In genomic region chr13:97064844-97065621, GRCm38 (mm10) we compare ENCODE assay signal across 17 mouse cellular contexts. TPM values are rescaled to one million over a fixed set of nuclear protein-coding genes. Genes with fewer than 3 reads are reported as not detected.
DNase-seq lines count a peak whose midpoint lies in the region; ATAC-seq lines count a peak whose summit lies in the region.
"Not testable (repeated sequence)": the region's sequence is repeated elsewhere in the genome, so short reads cannot be mapped to it uniquely, and the experiment has no call there.
"Had no signal": no experiment of that assay in that cellular context is flagged by ENCODE, and none has a peak within 500 bp of the region (broad histone marks: within the 10 kb centered on the region; RNA-seq: fewer than 3 reads in every experiment).

No protein-coding gene starts in this region.

- H3K9ac ChIP-seq in ES-E14 (ENCODE audit: insufficient read depth, low read depth, low read length, poor library complexity, severe bottlenecking): peak overlapping the region; percentile 79
- H3K9ac ChIP-seq in heart, embryonic 13.5 days; intestine, embryonic 15.5 days; neural tube, embryonic 15.5 days (replicated peaks): not testable (repeated sequence)
- peak overlapping the region; percentile 67 for H3K9ac ChIP-seq in liver, embryonic 12.5 days

- not testable (repeated sequence) for H3K9me3 ChIP-seq in ES-E14 (ENCODE audit: control insufficient read depth, insufficient read depth, low read depth, low read length); forebrain, embryonic 10.5 days; heart, embryonic 13.5 days; intestine, embryonic 15.5 days; liver, embryonic 12.5 days (replicated peaks); neural tube, embryonic 15.5 days (replicated peaks)

- in situ Hi-C loops in ES-E14 (cut with MboI; ENCODE audit: low sequenced_read_pairs in 2 of 2, unreplicated experiment in 2 of 2): not testable (repeated sequence)

- H3K36me3 ChIP-seq in ES-E14 (ENCODE audit: control insufficient read depth, insufficient read depth, low read length, poor library complexity, severe bottlenecking); forebrain, embryonic 10.5 days (replicated peaks); heart, embryonic 13.5 days; intestine, embryonic 15.5 days; liver, embryonic 12.5 days; neural tube, embryonic 15.5 days: not testable (repeated sequence)

- peak overlapping the region; percentile 28 for H3K4me2 ChIP-seq in heart, embryonic 13.5 days
- not testable (repeated sequence) for H3K4me2 ChIP-seq in intestine, embryonic 15.5 days (replicated peaks)
- peak overlapping the region; percentile 68 for H3K4me2 ChIP-seq in liver, embryonic 12.5 days
- peak overlapping the region; percentile 37 for H3K4me2 ChIP-seq in neural tube, embryonic 15.5 days

- peak overlapping the region; percentile 85 for H3K27ac ChIP-seq in ES-E14 (ENCODE audit: insufficient read depth, low read depth, low read length, poor library complexity, severe bottlenecking)
- H3K27ac ChIP-seq in forebrain, embryonic 10.5 days: peak overlapping the region; percentile 76
- not testable (repeated sequence) for H3K27ac ChIP-seq in heart, embryonic 13.5 days (replicated peaks); intestine, embryonic 15.5 days; neural tube, embryonic 15.5 days (replicated peaks)
- peak overlapping the region; percentile 80 for H3K27ac ChIP-seq in liver, embryonic 12.5 days

- H3K4me1 ChIP-seq in ES-E14 (ENCODE audit: control insufficient read depth in 2 of 2, insufficient read depth in 2 of 2, low read length in 2 of 2, poor library complexity in 1 of 2): peaks cover 12 to 13% of the 10 kb centered on the region in 2 experiments
- H3K4me1 ChIP-seq in forebrain, embryonic 10.5 days: peaks cover 38% of the 10 kb centered on the region
- peaks cover 19% of the 10 kb centered on the region for H3K4me1 ChIP-seq in heart, embryonic 13.5 days
- not testable (repeated sequence) for H3K4me1 ChIP-seq in intestine, embryonic 15.5 days (replicated peaks); neural tube, embryonic 15.5 days
- peaks cover 83% of the 10 kb centered on the region for H3K4me1 ChIP-seq in liver, embryonic 12.5 days

- WGBS in forebrain, embryonic 10.5 days: 49% methylated on average over 18 of the region's 18 CpGs
- 39% methylated on average over 18 of the region's 18 CpGs for WGBS in heart, embryonic 13.5 days
- 50% methylated on average over 18 of the region's 18 CpGs for WGBS in intestine, embryonic 15.5 days
- 26% methylated on average over 18 of the region's 18 CpGs for WGBS in liver, embryonic 12.5 days (ENCODE audit: insufficient replicate concordance)
- 42% methylated on average over 18 of the region's 18 CpGs for WGBS in neural tube, embryonic 15.5 days

- H3K4me3 ChIP-seq in ES-E14 (ENCODE audit: insufficient read depth in 1 of 2, low read depth in 1 of 2, low read length in 2 of 2, poor library complexity in 1 of 2, severe bottlenecking in 1 of 2): peak overlapping the region; percentile 38 to 56; a peak in 3 of 4 replicates
- H3K4me3 ChIP-seq in forebrain, embryonic 10.5 days: peak overlapping the region; percentile 12; the same call in 1 of the 2 replicates
- H3K4me3 ChIP-seq in heart, embryonic 13.5 days; intestine, embryonic 15.5 days (replicated peaks); neural tube, embryonic 15.5 days (replicated peaks): not testable (repeated sequence)
- peak overlapping the region; percentile 30 for H3K4me3 ChIP-seq in liver, embryonic 12.5 days

- H3K27me3 ChIP-seq in forebrain, embryonic 10.5 days (ENCODE audit: poor library complexity, severe bottlenecking): peaks cover 44% of the 10 kb centered on the region
- H3K27me3 ChIP-seq in heart, embryonic 13.5 days (replicated peaks): peaks cover 14% of the 10 kb centered on the region
- H3K27me3 ChIP-seq in intestine, embryonic 15.5 days (replicated peaks); liver, embryonic 12.5 days (replicated peaks); neural tube, embryonic 15.5 days (replicated peaks): not testable (repeated sequence)

- ATAC-seq in heart, embryonic 13.5 days (ENCODE audit: extremely low read depth, insufficient number of reproducible peaks, low FRiP score, low TSS enrichment); neural tube, embryonic 15.5 days (ENCODE audit: low FRiP score): not testable (repeated sequence)
- peak; percentile 52; the same call in 1 of the 2 replicates for ATAC-seq in intestine, embryonic 15.5 days
- ATAC-seq in liver, embryonic 12.5 days: peak; percentile 42

- not testable (repeated sequence) for DNase-seq in ES-E14 (ENCODE audit: low read depth, low spot score); forebrain, embryonic 10.5 days (ENCODE audit: extremely low spot score, low spot score)
- peak; percentile 11 for DNase-seq in lung, postnatal 36 days

RNA-seq across cellular contexts. Expression of gene Fam169a, which starts 2.1 kb away (rescaled TPM):
- 63.4 and 67.2 TPM in 2 replicates for total RNA-seq in ES-E14 (2012; rRNA removed)
- 11.3 and 12.2 TPM in 2 replicates for polyA plus RNA-seq in forebrain, embryonic 10.5 days (2016; fragmentation: Nextera tagmentation; extraction: Ambion mirVana)
- polyA plus RNA-seq in heart, embryonic 13.5 days (2015; fragmentation: Nextera tagmentation; extraction: Ambion mirVana): 5.1 and 6.9 TPM in 2 replicates
- polyA plus RNA-seq in intestine, embryonic 15.5 days (2015; fragmentation: Nextera tagmentation; extraction: Ambion mirVana): 2.1 and 2.4 TPM in 2 replicates
- 3.8 and 4.3 TPM in 2 replicates for polyA plus RNA-seq in liver, embryonic 12.5 days (2016; fragmentation: Nextera tagmentation; extraction: Ambion mirVana)
- polyA plus RNA-seq in neural tube, embryonic 15.5 days (2015; fragmentation: Nextera tagmentation; extraction: Ambion mirVana): 25.9 and 30.5 TPM in 2 replicates

RNA-seq across cellular contexts. Expression of gene 1700029F12Rik, which starts 30.9 kb away (rescaled TPM):
- total RNA-seq in ES-E14 (2012; rRNA removed): not detected in 2 replicates
- not detected in 2 replicates for polyA plus RNA-seq in forebrain, embryonic 10.5 days (2016; fragmentation: Nextera tagmentation; extraction: Ambion mirVana)
- not detected in 2 replicates for polyA plus RNA-seq in heart, embryonic 13.5 days (2015; fragmentation: Nextera tagmentation; extraction: Ambion mirVana)
- not detected in 2 replicates for polyA plus RNA-seq in intestine, embryonic 15.5 days (2015; fragmentation: Nextera tagmentation; extraction: Ambion mirVana)
- polyA plus RNA-seq in liver, embryonic 12.5 days (2016; fragmentation: Nextera tagmentation; extraction: Ambion mirVana): not detected in 2 replicates
- polyA plus RNA-seq in neural tube, embryonic 15.5 days (2015; fragmentation: Nextera tagmentation; extraction: Ambion mirVana): not detected in 2 replicates
- total RNA-seq: forebrain, postnatal 0 days; gastrocnemius, adult 18-20 months; layer of hippocampus, postnatal 10 days; MEL; monocyte, adult 5-6 weeks; neutrophil, adult 5-6 weeks had no signal
- polyA plus RNA-seq: C2C12; forebrain, postnatal 0 days; heart, embryonic 16.5 days; hindbrain, embryonic 12.5 days; limb, embryonic 13.5 days had no signal

RNA-seq across cellular contexts. Expression of gene Gm6169, which starts 34.0 kb away (rescaled TPM):
- 6.7 and 8.4 TPM in 2 replicates for total RNA-seq in ES-E14 (2012; rRNA removed)
- 0.37 and 1.7 TPM in 2 replicates for polyA plus RNA-seq in forebrain, embryonic 10.5 days (2016; fragmentation: Nextera tagmentation; extraction: Ambion mirVana)
- 3.1 and 3.2 TPM in 2 replicates for polyA plus RNA-seq in heart, embryonic 13.5 days (2015; fragmentation: Nextera tagmentation; extraction: Ambion mirVana)
- polyA plus RNA-seq in intestine, embryonic 15.5 days (2015; fragmentation: Nextera tagmentation; extraction: Ambion mirVana): 3.8 and 3.9 TPM in 2 replicates
- polyA plus RNA-seq in liver, embryonic 12.5 days (2016; fragmentation: Nextera tagmentation; extraction: Ambion mirVana): 0.75 and 1.5 TPM in 2 replicates
- polyA plus RNA-seq in neural tube, embryonic 15.5 days (2015; fragmentation: Nextera tagmentation; extraction: Ambion mirVana): 1.1 and 1.3 TPM in 2 replicates
- total RNA-seq: forebrain, postnatal 0 days had no signal
